Mouse (Mus musculus) midbrain, embryonic 10.5 days (tissue): ENCODE measurements around the gene Naxe. TPM values are rescaled to one million over a fixed set of nuclear protein-coding genes. Genes with fewer than 3 reads are reported as not detected.
A peak's percentile ranks its signal among the peaks of the same experiment; 100 is the strongest.

Experiments
- DNase-seq: peaks from one replicate; pipeline ENCODE4 v3.0.0-alpha.2; 2017; ENCODE audit warnings: low spot score
- H3K27ac ChIP-seq: fragments of 300-500 bp; sonication (generic); replicated peaks from 2 replicates; pipeline ENCODE4 v1.5.1; 2016; ENCODE audit warnings: mild to moderate bottlenecking
- H3K27me3 ChIP-seq: fragments of 300-500 bp; sonication (generic); 2 replicates; pipeline ENCODE4 v1.6.1; 2016; ENCODE audit warnings: low read depth, mild to moderate bottlenecking; ENCODE audit not compliant: poor library complexity, severe bottlenecking
- H3K36me3 ChIP-seq: fragments of 300-500 bp; sonication (generic); 2 replicates; pipeline ENCODE4 v1.6.1; 2016; ENCODE audit warnings: mild to moderate bottlenecking, moderate library complexity
- H3K4me1 ChIP-seq: fragments of 300-500 bp; sonication (generic); 2 replicates; pipeline ENCODE4 v1.6.1; 2016
- H3K4me3 ChIP-seq: fragments of 300-500 bp; sonication (generic); 2 replicates; pipeline ENCODE4 v1.5.1; 2016; ENCODE audit warnings: mild to moderate bottlenecking, moderate library complexity
- H3K9me3 ChIP-seq: fragments of 300-500 bp; sonication (generic); replicated peaks from 2 replicates; pipeline ENCODE4 v1.6.1; 2016; ENCODE audit warnings: mild to moderate bottlenecking
- WGBS: fragments of 180-500 bp; shearing (Covaris S2); methylation state at CpG from one replicate; pipeline ENCODE4 v1.1.7; 2016; 5-methylcytosine and 5-hydroxymethylcytosine counted together
- polyA plus RNA-seq: library from polyadenylated mRNA; unstranded; fragments of >200 nt; fragmentation: Nextera tagmentation; extraction: Ambion mirVana; gene quantifications from 2 replicates; pipeline ENCODE4 v1.2.1, GENCODE M21; 2016

Naxe gene
- polyA plus RNA-seq, 1 experiment from 2014 or later, result 126 TPM

DNA sequence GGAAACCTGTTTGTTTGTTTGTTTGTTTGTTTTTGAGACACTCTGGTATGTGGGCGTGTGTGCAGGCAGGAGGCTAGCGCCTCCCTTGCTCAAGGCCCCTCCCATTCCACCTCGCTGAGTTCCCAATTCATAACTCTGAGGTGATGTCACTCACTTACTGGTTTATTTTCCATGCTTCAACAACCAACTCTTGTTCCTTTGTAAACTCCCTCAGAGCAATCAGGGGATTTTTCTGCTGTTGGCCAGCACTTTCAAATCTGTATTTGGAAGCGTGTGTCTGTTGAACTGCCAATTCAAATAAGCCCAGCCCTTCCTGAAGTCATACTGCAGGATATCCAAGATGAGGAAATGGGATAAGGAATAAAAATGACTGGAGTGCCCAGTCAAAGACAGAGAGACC lies 24.4 kb upstream of the Naxe start:
- H3K9me3 ChIP-seq, result no peaks in the 10 kb centered on the region
- H3K27ac ChIP-seq, result peak overlapping the region; percentile 85; the same call in 1 of the 2 replicates
- H3K4me1 ChIP-seq, result peaks cover 19% of the 10 kb centered on the region
- WGBS, result 32% methylated on average over 4 of the region's 4 CpGs
- H3K27me3 ChIP-seq, result peaks cover 3% of the 10 kb centered on the region; the same call in 1 of the 2 replicates
- peaks cover 36% of the 10 kb centered on the region for H3K36me3 ChIP-seq
- no peak for DNase-seq
- H3K4me3 ChIP-seq, result peak overlapping the region; percentile 88

GRCm38 (mm10) chr3:88082224-88082618 lies 23.9 kb upstream of the Naxe start:
- WGBS, result 7% methylated on average over 13 of the region's 13 CpGs
- Histone ChIP-seq H3K9me3 (no peaks in the 10 kb centered on the region), H3K36me3 (peaks cover 36% of the 10 kb centered on the region), H3K27me3 (peaks cover 3% of the 10 kb centered on the region; the same call in 1 of the 2 replicates), H3K4me3 (peak overlapping the region; percentile 88), H3K27ac (peak overlapping the region; percentile 85), H3K4me1 (peaks cover 19% of the 10 kb centered on the region)
- no peak for DNase-seq

GRCm38 (mm10) chr3:88081345-88082223 lies 23.3 kb upstream of the Naxe start, which contains the start of gene Iqgap3:
Iqgap3 (plus strand) TSS chr3:88081971.
- peak within 1 kb of the TSS; percentile 88 for H3K4me3 ChIP-seq
- peak; percentile 84 for DNase-seq
- no peaks in the 10 kb centered on the region for H3K9me3 ChIP-seq
- peaks cover 31% of the 10 kb centered on the region for H3K36me3 ChIP-seq
- WGBS, result 19% methylated on average over 33 of the region's 33 CpGs
- H3K27ac ChIP-seq, result peak within 1 kb of the TSS; percentile 85
- peaks cover 3% of the 10 kb centered on the region; the same call in 1 of the 2 replicates for H3K27me3 ChIP-seq
- H3K4me1 ChIP-seq, result peaks cover 19% of the 10 kb centered on the region

GRCm38 (mm10) chr3:88078204-88078603 lies 19.9 kb upstream of the Naxe start, which contains the start of gene Ttc24:
Ttc24 (minus strand) TSS chr3:88078304.
- peaks cover 17% of the 10 kb centered on the region for H3K4me1 ChIP-seq
- no peaks in the 10 kb centered on the region for H3K36me3 ChIP-seq
- H3K9me3 ChIP-seq, result no peaks in the 10 kb centered on the region
- WGBS, result 73% methylated on average over 4 of the region's 4 CpGs
- H3K27me3 ChIP-seq, result peaks cover 3% of the 10 kb centered on the region; the same call in 1 of the 2 replicates
- DNase-seq, result no peak
- H3K4me3 ChIP-seq, result no peak within 1 kb of the TSS
- H3K27ac ChIP-seq, result no peak within 1 kb of the TSS

- 43% methylated on average over 8 of the region's 8 CpGs for WGBS
- Histone ChIP-seq H3K36me3 (no peaks in the 10 kb centered on the region), H3K27ac (no peak overlapping the region), H3K4me1 (peaks cover 10% of the 10 kb centered on the region), H3K9me3 (no peaks in the 10 kb centered on the region), H3K4me3 (no peak overlapping the region), H3K27me3 (peaks cover 8% of the 10 kb centered on the region)
- DNase-seq, result no peak
Observed at GRCm38 (mm10) chr3:88077441-88077840, 19.1 kb upstream of the Naxe start.

DNA sequence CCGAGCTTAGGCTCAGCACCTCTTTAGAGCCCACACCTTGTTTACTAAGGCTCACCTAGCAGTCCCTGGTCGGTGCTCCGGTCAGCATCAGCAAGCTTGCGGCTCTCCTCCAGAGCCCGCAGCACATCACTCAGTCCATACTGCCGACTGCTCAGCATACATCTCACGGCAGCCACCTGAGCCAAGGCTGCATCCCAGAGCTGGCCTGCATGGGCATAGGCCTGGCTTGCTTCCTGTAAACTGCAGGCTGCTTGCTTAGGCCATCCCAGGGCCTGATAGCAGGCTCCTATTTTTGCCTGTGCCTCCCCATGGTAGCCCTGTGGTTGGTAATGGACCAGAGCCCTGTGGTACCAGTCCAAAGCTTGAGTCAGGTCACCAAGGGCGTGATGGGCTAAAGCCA lies 16.5 kb upstream of the Naxe start:
- Histone ChIP-seq H3K4me1 (peaks cover 7% of the 10 kb centered on the region), H3K4me3 (no peak overlapping the region), H3K27me3 (peaks cover 31% of the 10 kb centered on the region), H3K36me3 (no peaks in the 10 kb centered on the region), H3K27ac (no peak overlapping the region), H3K9me3 (no peaks in the 10 kb centered on the region)
- WGBS, result 85% methylated on average over 8 of the region's 8 CpGs
- DNase-seq, result no peak

- WGBS, result 62% methylated on average over 2 of the region's 2 CpGs
- Histone ChIP-seq H3K36me3 (no peaks in the 10 kb centered on the region), H3K9me3 (no peaks in the 10 kb centered on the region), H3K4me1 (peaks cover 7% of the 10 kb centered on the region), H3K27ac (no peak overlapping the region), H3K27me3 (peaks cover 32% of the 10 kb centered on the region), H3K4me3 (no peak overlapping the region)
- DNase-seq, result no peak
Observed at GRCm38 (mm10) chr3:88074351-88074750, 16.1 kb upstream of the Naxe start.

GRCm38 (mm10) chr3:88073631-88074030 lies 15.3 kb upstream of the Naxe start:
- peaks cover 7% of the 10 kb centered on the region for H3K4me1 ChIP-seq
- no peak for DNase-seq
- H3K4me3 ChIP-seq, result no peak overlapping the region
- H3K27me3 ChIP-seq, result peaks cover 32% of the 10 kb centered on the region
- no peak overlapping the region for H3K27ac ChIP-seq
- H3K36me3 ChIP-seq, result no peaks in the 10 kb centered on the region
- WGBS, result 83% methylated on average over 2 of the region's 2 CpGs
- no peaks in the 10 kb centered on the region for H3K9me3 ChIP-seq

DNA sequence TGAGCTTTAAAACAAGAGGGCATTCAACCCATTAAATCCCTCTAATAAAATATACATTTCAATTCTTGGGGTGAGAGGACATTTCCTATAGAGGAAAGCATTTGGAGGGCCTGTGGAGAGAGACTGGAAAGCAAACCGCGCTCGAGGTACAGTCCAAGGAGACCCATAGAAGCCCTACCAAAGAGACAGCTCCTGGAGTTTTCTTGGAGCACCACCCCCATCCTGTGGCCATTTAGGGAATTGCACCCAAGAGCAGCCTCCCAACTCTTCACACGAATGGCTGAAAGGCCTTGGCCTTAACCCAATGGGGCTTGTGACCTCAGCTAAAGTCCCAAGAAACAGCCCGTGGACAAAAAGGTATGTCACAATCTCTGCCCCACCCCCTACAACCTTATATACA lies 13.5 kb upstream of the Naxe start:
- Histone ChIP-seq H3K27ac (no peak overlapping the region), H3K27me3 (peaks cover 30% of the 10 kb centered on the region), H3K4me3 (no peak overlapping the region), H3K9me3 (no peaks in the 10 kb centered on the region), H3K4me1 (peaks cover 7% of the 10 kb centered on the region), H3K36me3 (no peaks in the 10 kb centered on the region)
- peak; percentile 85 for DNase-seq
- 4% methylated on average over 5 of the region's 5 CpGs for WGBS

- no peaks in the 10 kb centered on the region for H3K36me3 ChIP-seq
- no peak overlapping the region for H3K27ac ChIP-seq
- peaks cover 7% of the 10 kb centered on the region for H3K4me1 ChIP-seq
- no peak overlapping the region for H3K4me3 ChIP-seq
- 53% methylated on average over 2 of the region's 2 CpGs for WGBS
- peaks cover 30% of the 10 kb centered on the region for H3K27me3 ChIP-seq
- no peaks in the 10 kb centered on the region for H3K9me3 ChIP-seq
- DNase-seq, result no peak
Observed at GRCm38 (mm10) chr3:88068386-88068785, 10.1 kb upstream of the Naxe start.

DNA sequence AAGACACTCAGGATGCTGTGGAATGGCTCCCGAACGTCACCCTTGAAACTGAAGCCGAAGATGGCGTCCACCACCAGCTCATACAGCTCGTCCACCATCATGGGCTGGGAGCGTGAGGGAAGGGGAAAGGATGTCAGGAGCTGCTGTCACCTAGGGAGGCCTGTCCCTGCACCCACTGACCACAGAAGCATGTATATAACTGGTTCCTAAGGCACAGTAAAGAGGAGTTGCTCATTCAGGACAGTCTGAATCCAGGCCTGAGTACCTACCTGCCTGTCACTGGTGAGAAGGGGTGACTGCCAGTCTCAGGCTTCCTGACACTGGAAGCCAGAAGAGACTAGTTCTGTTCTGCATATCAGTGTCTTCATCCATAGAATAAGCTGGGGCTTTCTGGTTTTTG lies 1.3 kb downstream of the Naxe start:
- peaks cover 24% of the 10 kb centered on the region for H3K4me1 ChIP-seq
- 84% methylated on average over 6 of the region's 6 CpGs for WGBS
- H3K4me3 ChIP-seq, result peak overlapping the region; percentile 77
- no peaks in the 10 kb centered on the region for H3K9me3 ChIP-seq
- no peak overlapping the region for H3K27ac ChIP-seq
- H3K27me3 ChIP-seq, result no peaks in the 10 kb centered on the region
- peaks cover 49% of the 10 kb centered on the region for H3K36me3 ChIP-seq
- no peak for DNase-seq

DNA sequence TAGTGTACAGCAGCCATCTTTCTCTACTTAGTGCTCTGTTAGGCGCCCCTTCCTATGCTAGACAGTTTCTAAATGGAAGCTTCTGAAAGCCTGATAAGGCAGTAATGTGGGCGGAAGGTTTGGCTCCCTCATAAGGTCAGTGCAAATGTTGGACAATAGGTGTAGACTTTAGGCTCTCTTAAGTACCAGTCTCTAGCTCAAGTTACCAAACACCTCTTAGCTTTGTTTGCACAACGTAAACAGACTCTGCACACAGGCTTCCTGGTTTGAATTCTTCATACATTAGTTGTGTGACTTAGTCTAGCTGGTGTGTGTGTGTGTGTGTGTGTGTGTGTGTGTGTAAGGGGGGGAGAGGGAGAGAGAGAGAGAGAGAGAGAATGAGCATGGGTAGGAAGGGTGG lies 8.8 kb downstream of the Naxe start:
- 88% methylated on average over 3 of the region's 3 CpGs for WGBS
- Histone ChIP-seq H3K27me3 (no peaks in the 10 kb centered on the region), H3K4me1 (peaks cover 3% of the 10 kb centered on the region; the same call in 1 of the 2 replicates), H3K27ac (no peak overlapping the region), H3K4me3 (no peak overlapping the region), H3K9me3 (no peaks in the 10 kb centered on the region), H3K36me3 (peaks cover 65% of the 10 kb centered on the region)
- no peak for DNase-seq
